Mouse (Mus musculus): ENCODE data around the gene Ifrd2.

Ifrd2 gene

GRCm38 (mm10) chr9:107598385-107598784 lies 10.9 kb downstream of the Ifrd2 start:
- no peak for DNase-seq (ENCODE audit: low spot score in 2 of 2)

GRCm38 (mm10) chr9:107599433-107599832 lies 12.0 kb downstream of the Ifrd2 start:
- no peak for DNase-seq (ENCODE audit: low spot score in 2 of 2)

- no peak for DNase-seq (ENCODE audit: low spot score in 2 of 2)
Measured at GRCm38 (mm10) chr9:107599842-107600241, 12.4 kb downstream of the Ifrd2 start.

- no peak for DNase-seq (ENCODE audit: low spot score in 2 of 2)
Measured at GRCm38 (mm10) chr9:107600745-107601144, 13.3 kb downstream of the Ifrd2 start.

- no peak for DNase-seq (ENCODE audit: low spot score in 2 of 2)
Measured at GRCm38 (mm10) chr9:107601275-107601674, 13.8 kb downstream of the Ifrd2 start.

GRCm38 (mm10) chr9:107602068-107602648 lies 14.7 kb downstream of the Ifrd2 start:
- peak; percentile 78 to 91 for DNase-seq (ENCODE audit: low spot score in 2 of 2)

GRCm38 (mm10) chr9:107603251-107603650 lies 15.8 kb downstream of the Ifrd2 start:
- DNase-seq (ENCODE audit: low spot score in 2 of 2), result no peak

- no peak for DNase-seq (ENCODE audit: low spot score in 2 of 2)
Measured at GRCm38 (mm10) chr9:107605041-107605661, 17.7 kb downstream of the Ifrd2 start.

GRCm38 (mm10) chr9:107606591-107606990 lies 19.1 kb downstream of the Ifrd2 start:
- no peak for DNase-seq (ENCODE audit: low spot score in 2 of 2)

GRCm38 (mm10) chr9:107607036-107607435 lies 19.6 kb downstream of the Ifrd2 start:
- no peak for DNase-seq (ENCODE audit: low spot score in 2 of 2)

GRCm38 (mm10) chr9:107607653-107608245 lies 20.3 kb downstream of the Ifrd2 start:
- no peak for DNase-seq (ENCODE audit: low spot score in 2 of 2)

GRCm38 (mm10) chr9:107608741-107609432 lies 21.4 kb downstream of the Ifrd2 start, which contains the start of gene Sema3b:
TSS of gene Sema3b (minus strand) at chr9:107609229.
- DNase-seq (ENCODE audit: low spot score in 2 of 2), result no peak

- DNase-seq (ENCODE audit: low spot score in 2 of 2), result no peak
Measured at GRCm38 (mm10) chr9:107609433-107609830, 22.0 kb downstream of the Ifrd2 start.

GRCm38 (mm10) chr9:107611456-107612190 lies 24.2 kb downstream of the Ifrd2 start:
- no peak for DNase-seq (ENCODE audit: low spot score in 2 of 2)

GRCm38 (mm10) chr9:107612191-107612944 lies 24.9 kb downstream of the Ifrd2 start:
- DNase-seq (ENCODE audit: low spot score in 2 of 2), result peak; percentile 95 to 99

- DNase-seq (ENCODE audit: low spot score in 2 of 2), result no peak
Measured at GRCm38 (mm10) chr9:107612945-107613569, 25.6 kb downstream of the Ifrd2 start.

- no peak for DNase-seq (ENCODE audit: low spot score in 2 of 2)
Measured at GRCm38 (mm10) chr9:107615035-107615434, 27.6 kb downstream of the Ifrd2 start.

GRCm38 (mm10) chr9:107617461-107617860 lies 30.0 kb downstream of the Ifrd2 start:
- no peak for DNase-seq (ENCODE audit: low spot score in 2 of 2)

- no peak for DNase-seq (ENCODE audit: low spot score in 2 of 2)
Measured at GRCm38 (mm10) chr9:107618098-107618497, 30.7 kb downstream of the Ifrd2 start.

- no peak for DNase-seq (ENCODE audit: low spot score in 2 of 2)
Measured at GRCm38 (mm10) chr9:107618778-107619545, 31.5 kb downstream of the Ifrd2 start.
